Mouse (Mus musculus): ENCODE measurements at regions not wholly inside any gene's neighbourhood (a gene's known extent, or its start where the extent isn't known, plus 50 kb on each side); places are given as distances from the start of the nearest gene placed in this dataset.

DNA sequence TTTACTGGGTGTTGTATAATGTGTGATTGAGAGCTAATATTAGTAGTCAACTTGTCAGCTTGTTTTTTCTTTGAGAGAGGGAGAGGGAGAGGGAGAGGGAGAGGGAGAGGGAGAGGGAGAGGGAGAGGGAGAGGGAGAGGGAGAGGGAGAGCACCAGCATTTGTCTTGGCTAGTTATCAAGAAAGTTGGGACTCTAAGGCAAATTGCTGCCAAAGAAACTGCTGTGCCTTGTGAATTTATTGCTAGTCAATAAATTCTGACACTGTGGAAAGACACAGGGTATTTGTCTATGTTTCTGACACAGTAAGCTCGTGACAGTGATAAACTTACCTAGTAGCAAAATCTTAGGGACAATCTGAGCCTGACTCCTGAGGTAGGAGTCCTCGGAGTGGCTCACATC is 61.2 kb upstream of the Gm10260 start:
- 0 out of 2 replicates have a peak overlapping the region, but pooled peaks have one; percentile 11 for H3K27ac ChIP-seq (replicated peaks)
- no peaks in the 10 kb centered on the region for H3K36me3 ChIP-seq
- no peak for ATAC-seq (ENCODE audit: low read depth)
- 40% methylated on average over 2 of the region's 2 CpGs for WGBS
- H3K27me3 ChIP-seq, result no peaks in the 10 kb centered on the region
- H3K9ac ChIP-seq, result no peak overlapping the region
- H3K4me1 ChIP-seq (replicated peaks), result peaks cover 49% of the 10 kb centered on the region
- no peak overlapping the region for H3K4me3 ChIP-seq
- H3K9me3 ChIP-seq, result no peaks in the 10 kb centered on the region
- H3K4me2 ChIP-seq, result no peak overlapping the region

DNA sequence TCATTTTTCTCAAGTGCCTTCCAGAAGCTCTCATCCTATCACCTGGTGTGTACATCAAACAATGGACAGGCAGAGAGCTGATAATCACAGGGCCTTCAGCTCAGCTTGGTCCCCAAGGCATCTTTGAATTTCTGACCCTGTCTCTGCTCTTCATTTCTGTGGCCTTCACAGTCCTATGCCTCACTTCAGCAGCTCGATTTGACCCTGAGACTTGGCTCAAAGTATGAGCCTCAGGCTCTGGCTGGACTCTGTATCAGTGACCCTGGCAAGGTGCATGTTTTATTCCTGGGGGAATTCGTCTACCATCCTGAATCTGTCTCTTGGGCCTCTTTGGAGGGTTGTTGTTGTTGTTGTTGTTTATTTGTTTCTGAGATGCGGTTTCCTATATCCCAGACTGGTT is 60.6 kb upstream of the Gm10260 start:
- Histone ChIP-seq H3K27me3 (no peaks in the 10 kb centered on the region), H3K4me3 (no peak overlapping the region), H3K27ac (replicated peaks) (no peak overlapping the region), H3K4me2 (no peak overlapping the region), H3K9me3 (no peaks in the 10 kb centered on the region), H3K36me3 (no peaks in the 10 kb centered on the region), H3K4me1 (replicated peaks) (peaks cover 43% of the 10 kb centered on the region), H3K9ac (no peak overlapping the region)
- no peak for ATAC-seq (ENCODE audit: low read depth)
- 81% methylated on average over 3 of the region's 3 CpGs for WGBS

DNA sequence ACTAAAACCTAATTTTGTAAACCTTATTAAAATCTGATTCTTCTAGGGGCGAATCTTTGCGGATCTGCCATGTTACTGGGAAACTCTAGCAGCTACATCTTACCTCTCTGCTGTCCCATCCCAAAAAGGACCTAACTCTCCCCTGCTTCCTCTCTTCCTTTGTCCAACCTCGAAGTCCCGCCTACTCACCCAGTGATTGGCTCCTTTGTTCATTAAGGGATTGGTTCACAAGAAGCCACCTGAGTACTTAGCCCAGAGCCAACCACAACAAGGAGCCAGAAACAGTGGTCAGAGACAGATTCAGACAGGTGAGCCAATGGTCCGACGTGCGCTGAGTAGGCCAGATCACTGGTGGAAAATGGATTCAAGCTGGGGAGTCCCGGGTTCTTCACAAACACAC is 60.0 kb upstream of the Gm10260 start:
- Histone ChIP-seq H3K4me3 (no peak overlapping the region), H3K36me3 (no peaks in the 10 kb centered on the region), H3K27ac (replicated peaks) (no peak overlapping the region), H3K9ac (no peak overlapping the region), H3K27me3 (no peaks in the 10 kb centered on the region), H3K4me1 (replicated peaks) (peaks cover 37% of the 10 kb centered on the region), H3K4me2 (no peak overlapping the region), H3K9me3 (no peaks in the 10 kb centered on the region)
- no peak for ATAC-seq (ENCODE audit: low read depth)
- WGBS, result 95% methylated on average over 8 of the region's 8 CpGs

DNA sequence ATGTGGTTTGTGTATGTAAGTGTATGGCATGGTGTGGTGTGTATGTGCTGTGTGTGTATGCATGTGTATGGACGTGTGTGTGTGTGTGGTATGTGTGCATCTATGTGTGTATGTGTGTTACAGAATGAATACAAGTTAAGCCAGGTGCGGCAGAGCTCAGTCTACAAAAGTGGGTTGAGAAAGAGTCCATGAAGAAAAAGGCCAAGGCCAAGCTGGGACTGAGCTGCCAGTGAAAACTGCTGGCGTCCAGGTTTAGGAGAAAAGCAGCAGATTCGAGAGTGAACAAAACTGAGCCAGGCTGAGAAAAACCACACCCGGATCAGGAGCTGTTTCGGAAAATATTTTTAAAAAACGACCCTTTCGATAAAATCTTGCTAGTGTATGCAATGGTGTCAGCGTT is 58.6 kb upstream of the Gm10260 start:
- no peak overlapping the region for H3K4me3 ChIP-seq
- no peaks in the 10 kb centered on the region for H3K36me3 ChIP-seq
- H3K27me3 ChIP-seq, result no peaks in the 10 kb centered on the region
- peaks cover 23% of the 10 kb centered on the region for H3K4me1 ChIP-seq (replicated peaks)
- H3K27ac ChIP-seq (replicated peaks), result no peak overlapping the region
- no peaks in the 10 kb centered on the region for H3K9me3 ChIP-seq
- ATAC-seq (ENCODE audit: low read depth), result no peak
- no peak overlapping the region for H3K4me2 ChIP-seq
- no peak overlapping the region for H3K9ac ChIP-seq
- 93% methylated on average over 9 of the region's 9 CpGs for WGBS

DNA sequence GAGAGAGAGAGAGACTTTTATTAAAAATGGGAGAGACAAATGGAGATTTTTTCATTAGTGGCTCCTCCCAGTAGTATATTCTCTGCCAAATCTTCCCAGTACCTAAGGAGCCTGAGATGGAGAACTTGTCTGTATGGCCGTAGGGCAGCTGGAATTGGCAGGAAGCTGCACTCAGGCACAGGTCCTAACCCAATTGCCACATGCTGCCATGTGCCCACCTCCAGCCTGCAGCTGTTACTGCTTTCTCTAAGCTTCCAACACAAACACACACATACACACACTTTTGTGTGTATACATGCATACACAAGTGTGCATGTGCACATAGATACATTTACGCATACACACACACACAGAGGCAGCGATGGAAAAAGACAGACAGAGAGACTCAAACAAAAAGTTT is 56.5 kb upstream of the Gm10260 start:
- no peaks in the 10 kb centered on the region for H3K36me3 ChIP-seq
- no peaks in the 10 kb centered on the region for H3K27me3 ChIP-seq
- 90% methylated on average over 3 of the region's 3 CpGs for WGBS
- ATAC-seq (ENCODE audit: low read depth), result no peak
- no peaks in the 10 kb centered on the region for H3K9me3 ChIP-seq
- H3K27ac ChIP-seq (replicated peaks), result no peak overlapping the region
- H3K4me3 ChIP-seq, result no peak overlapping the region
- peaks cover 3% of the 10 kb centered on the region for H3K4me1 ChIP-seq (replicated peaks)
- H3K4me2 ChIP-seq, result no peak overlapping the region
- no peak overlapping the region for H3K9ac ChIP-seq
